Comparison of ENCODE assay signal across 8 mouse cellular contexts in the genomic region with DNA sequence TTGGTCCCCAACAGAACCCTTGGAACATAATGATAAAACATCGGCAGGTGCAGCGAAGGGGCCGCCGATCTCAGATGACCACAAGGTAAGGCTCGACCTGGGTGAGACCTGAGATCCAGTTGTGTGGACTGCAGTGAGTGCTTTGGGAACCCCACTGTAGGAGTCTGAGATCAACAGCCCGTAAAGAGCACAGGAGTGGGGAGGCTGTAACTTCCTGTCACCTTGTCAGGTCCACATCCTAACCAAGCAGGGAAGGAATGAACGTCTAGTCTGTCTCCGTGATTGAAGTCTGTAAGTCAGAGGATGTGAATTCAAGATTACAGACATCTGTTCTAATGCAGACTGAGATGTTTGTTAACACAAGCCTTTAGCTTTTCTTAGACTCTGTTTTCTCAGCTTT. TPM values are rescaled to one million over a fixed set of nuclear protein-coding genes. Genes with fewer than 3 reads are reported as not detected.
DNase-seq lines count a peak whose midpoint lies in the region; ATAC-seq and TF ChIP-seq lines count a peak whose summit lies in the region.

No protein-coding gene starts in this region.

- H3K4me2 ChIP-seq in liver, embryonic 12.5 days, result peak overlapping the region; percentile 92

- peaks cover 45% of the 10 kb centered on the region for H3K36me3 ChIP-seq in liver, embryonic 12.5 days

- WGBS in cerebellum, adult 2 months, result 47% methylated on average over 8 of the region's 8 CpGs
- WGBS in liver, embryonic 12.5 days (ENCODE audit: insufficient replicate concordance), result 31% methylated on average over 8 of the region's 8 CpGs

- H3K27me3 ChIP-seq in cerebellum, adult 2 months (ENCODE audit: control insufficient read depth, insufficient read depth, low read length), result no peaks in the 10 kb centered on the region
- peaks cover 22% of the 10 kb centered on the region for H3K27me3 ChIP-seq in liver, embryonic 12.5 days (replicated peaks)

- H3K27ac ChIP-seq in cerebellum, adult 2 months (ENCODE audit: insufficient read depth, low read length), result no peak overlapping the region; the same call in 1 of the 2 replicates
- H3K27ac ChIP-seq in liver, embryonic 12.5 days, result peak overlapping the region; percentile 90

- peak overlapping the region; percentile 95 for H3K9ac ChIP-seq in liver, embryonic 12.5 days

- H3K4me3 ChIP-seq in cerebellum, adult 2 months (replicated peaks; ENCODE audit: insufficient read depth, low read depth, low read length), result peak overlapping the region; percentile 91
- peak overlapping the region; percentile 94 for H3K4me3 ChIP-seq in liver, embryonic 12.5 days

- peak; percentile 44 for ATAC-seq in liver, embryonic 12.5 days

- no peak for TF ChIP-seq CTCF in cerebellum, adult 2 months (IDR thresholded peaks at IDR 0.05; ENCODE audit: borderline replicate concordance, insufficient read depth, low read depth, low read length)

- peaks cover 12% of the 10 kb centered on the region for H3K4me1 ChIP-seq in cerebellum, adult 2 months (ENCODE audit: control insufficient read depth, insufficient read depth, low read length)
- H3K4me1 ChIP-seq in liver, embryonic 12.5 days, result peaks cover 40% of the 10 kb centered on the region

- no peaks in the 10 kb centered on the region for H3K9me3 ChIP-seq in liver, embryonic 12.5 days (replicated peaks)

- TF ChIP-seq POLR2A in cerebellum, adult 2 months (IDR thresholded peaks at IDR 0.05; ENCODE audit: borderline replicate concordance, insufficient read depth, low read length), result no peak

- no peak for DNase-seq in cerebellum, adult 2 months
- no peak for DNase-seq in cerebellum, postnatal 25 days
- DNase-seq in thymus, postnatal 14 days, result peak; percentile 23
- DNase-seq in thymus, postnatal 4 days, result no peak
- no peak for DNase-seq in gastrocnemius, postnatal 10 days
- DNase-seq in urinary bladder, adult 18-20 months (ENCODE audit: low spot score in 2 of 2), result no peak
- no peak for DNase-seq in retina, embryonic 14.5 days (ENCODE audit: low spot score)

RNA-seq across cellular contexts. Expression of a gene that starts 0.9 kb away (rescaled TPM):
- polyA plus RNA-seq in cerebellum, adult 2 months (2012; rRNA removed), result 43.1 and 44.3 TPM in 2 replicates
- polyA plus RNA-seq in liver, embryonic 12.5 days (2016; fragmentation: Nextera tagmentation; extraction: Ambion mirVana), result 56.9 and 61.0 TPM in 2 replicates
- total RNA-seq in gastrocnemius, postnatal 10 days (2021), result 10 to 100 TPM; 27.4 to 31.9 TPM

RNA-seq across cellular contexts. Expression of a gene that starts 1.0 kb away (rescaled TPM):
- 0.84 and 0.93 TPM in 2 replicates for polyA plus RNA-seq in cerebellum, adult 2 months (2012; rRNA removed)
- polyA plus RNA-seq in liver, embryonic 12.5 days (2016; fragmentation: Nextera tagmentation; extraction: Ambion mirVana), result 0.48 and 0.93 TPM in 2 replicates
- not detected for total RNA-seq in gastrocnemius, postnatal 10 days (2021)

RNA-seq across cellular contexts. Expression of a gene that starts 23.0 kb away (rescaled TPM):
- polyA plus RNA-seq in cerebellum, adult 2 months (2012; rRNA removed), result 0.55 and 1.0 TPM in 2 replicates
- 669 and 687 TPM in 2 replicates for polyA plus RNA-seq in liver, embryonic 12.5 days (2016; fragmentation: Nextera tagmentation; extraction: Ambion mirVana)
- 10 to 100 TPM; 14.2 to 16.9 TPM for total RNA-seq in gastrocnemius, postnatal 10 days (2021)

RNA-seq across cellular contexts. Expression of a gene that starts 31.6 kb away (rescaled TPM):
- not detected in 2 replicates for polyA plus RNA-seq in cerebellum, adult 2 months (2012; rRNA removed)
- polyA plus RNA-seq in liver, embryonic 12.5 days (2016; fragmentation: Nextera tagmentation; extraction: Ambion mirVana), result not detected in 2 replicates
- not detected for total RNA-seq in gastrocnemius, postnatal 10 days (2021)

RNA-seq across cellular contexts. Expression of a gene that starts 33.1 kb away (rescaled TPM):
- 0.57 and 0.62 TPM in 2 replicates for polyA plus RNA-seq in cerebellum, adult 2 months (2012; rRNA removed)
- polyA plus RNA-seq in liver, embryonic 12.5 days (2016; fragmentation: Nextera tagmentation; extraction: Ambion mirVana), result 0.66 and 1.8 TPM in 2 replicates
- over 10,000 TPM; 13,775 to 14,965 TPM for total RNA-seq in gastrocnemius, postnatal 10 days (2021)

Comparison
In these comparisons a context has a peak if more than half of its experiments do, and no peak if none do; other contexts are left out.
1. RNA of a gene that starts 23.0 kb away (polyA plus RNA-seq): 669 to 687 TPM in liver, embryonic 12.5 days; 0.55 to 1.0 TPM in cerebellum, adult 2 months; every median in the first group is over 100 times any median in the second.